Mouse (Mus musculus) hindbrain, embryonic 11.5 days (tissue): ENCODE results near the gene Polm. TPM values are rescaled to one million over a fixed set of nuclear protein-coding genes. Genes with fewer than 3 reads are reported as not detected.

Experiments
- ATAC-seq: fragments of 200-750 bp; cut with Nextera tagmentation; 2 replicates; pipeline ENCODE4 v1.8.0; 2017; ENCODE audit warnings: mild to moderate bottlenecking, moderate TSS enrichment, moderate library complexity; ENCODE audit not compliant: low FRiP score
- DNase-seq: peaks from one replicate; pipeline ENCODE4 v3.0.0-alpha.2; 2015; ENCODE audit warnings: low spot score
- H3K27ac ChIP-seq: fragments of 300-500 bp; sonication (generic); 2 replicates; pipeline ENCODE4 v1.5.1; 2014; ENCODE audit warnings: mild to moderate bottlenecking, low read depth, low read length
- H3K27me3 ChIP-seq: fragments of 300-500 bp; sonication (generic); 2 replicates; pipeline ENCODE4 v1.6.1; 2014; ENCODE audit warnings: mild to moderate bottlenecking, low read length, moderate library complexity, mixed read lengths; ENCODE audit not compliant: control insufficient read depth, insufficient read depth
- H3K36me3 ChIP-seq: fragments of 300-500 bp; sonication (generic); 2 replicates; pipeline ENCODE4 v1.6.1; 2014; ENCODE audit warnings: mild to moderate bottlenecking, low read length, moderate library complexity, mixed read lengths; ENCODE audit not compliant: control insufficient read depth, insufficient read depth
- H3K4me1 ChIP-seq: fragments of 300-500 bp; sonication (generic); replicated peaks from 2 replicates; pipeline ENCODE4 v1.6.1; 2014; ENCODE audit warnings: low read length, mixed read lengths; ENCODE audit not compliant: control insufficient read depth, insufficient read depth
- H3K4me2 ChIP-seq: fragments of 300-500 bp; sonication (generic); replicated peaks from 2 replicates; pipeline ENCODE4 v1.6.1; 2014; ENCODE audit warnings: mild to moderate bottlenecking, low read depth, low read length
- H3K4me3 ChIP-seq: fragments of 300-500 bp; sonication (generic); 2 replicates; pipeline ENCODE4 v1.5.1; 2014; ENCODE audit warnings: low read depth, low read length
- H3K9ac ChIP-seq: fragments of 300-500 bp; sonication (generic); 2 replicates; pipeline ENCODE4 v1.6.1; 2014; ENCODE audit warnings: low read depth, low read length
- H3K9me3 ChIP-seq: fragments of 300-500 bp; sonication (generic); 2 replicates; pipeline ENCODE4 v1.6.1; 2016; ENCODE audit warnings: low read length; ENCODE audit not compliant: control insufficient read depth
- WGBS: fragments of 180-500 bp; shearing (Covaris S2); extraction: QIAGEN DNeasy Blood & Tissue Kit; methylation state at CpG from one replicate; pipeline ENCODE4 v1.1.7; 2014; 5-methylcytosine and 5-hydroxymethylcytosine counted together
- polyA plus RNA-seq: library from polyadenylated mRNA; unstranded; fragments of >200 nt; fragmentation: Nextera tagmentation; extraction: Ambion mirVana; gene quantifications from 2 replicates; pipeline ENCODE4 v1.2.1, GENCODE M21; 2014

The Polm gene
- polyA plus RNA-seq, 1 experiment from 2014 or later: 5.6 TPM

- no peak overlapping the region for H3K4me3 ChIP-seq
- WGBS: 80% methylated on average over 11 of the region's 11 CpGs
- no peaks in the 10 kb centered on the region for H3K4me1 ChIP-seq
- H3K27me3 ChIP-seq: no peaks in the 10 kb centered on the region
- peaks cover 16% of the 10 kb centered on the region for H3K36me3 ChIP-seq
- H3K9ac ChIP-seq: no peak overlapping the region
- no peak overlapping the region for H3K4me2 ChIP-seq
- no peak overlapping the region for H3K27ac ChIP-seq
- H3K9me3 ChIP-seq: no peaks in the 10 kb centered on the region
- ATAC-seq: no peak
- DNase-seq: no peak
These were observed 40.4 kb downstream of the Polm start for GRCm38 (mm10) chr11:5797371-5797770.

- WGBS: 87% methylated on average over 15 of the region's 15 CpGs
- Histone ChIP-seq H3K27me3 (no peaks in the 10 kb centered on the region), H3K4me2 (no peak overlapping the region), H3K4me1 (no peaks in the 10 kb centered on the region), H3K36me3 (peaks cover 16% of the 10 kb centered on the region), H3K4me3 (no peak overlapping the region), H3K9me3 (no peaks in the 10 kb centered on the region), H3K9ac (no peak overlapping the region), H3K27ac (no peak overlapping the region)
- DNase-seq (no peak), ATAC-seq (no peak)
These were observed 40.9 kb downstream of the Polm start for GRCm38 (mm10) chr11:5796939-5797338.

GRCm38 (mm10) chr11:5795706-5796105, 42.1 kb downstream of the Polm start:
- Histone ChIP-seq H3K4me3 (no peak overlapping the region), H3K27ac (no peak overlapping the region), H3K9me3 (no peaks in the 10 kb centered on the region), H3K4me1 (no peaks in the 10 kb centered on the region), H3K27me3 (no peaks in the 10 kb centered on the region), H3K4me2 (no peak overlapping the region), H3K9ac (no peak overlapping the region), H3K36me3 (peaks cover 16% of the 10 kb centered on the region)
- 91% methylated on average over 7 of the region's 7 CpGs for WGBS
- DNase-seq (no peak), ATAC-seq (no peak)

GRCm38 (mm10) chr11:5795290-5795689, 42.5 kb downstream of the Polm start:
- no peak overlapping the region for H3K4me3 ChIP-seq
- H3K27me3 ChIP-seq: no peaks in the 10 kb centered on the region
- peaks cover 16% of the 10 kb centered on the region for H3K36me3 ChIP-seq
- H3K9ac ChIP-seq: no peak overlapping the region
- ATAC-seq (no peak), DNase-seq (no peak)
- H3K4me2 ChIP-seq: no peak overlapping the region
- H3K27ac ChIP-seq: no peak overlapping the region
- no peaks in the 10 kb centered on the region for H3K4me1 ChIP-seq
- 90% methylated on average over 9 of the region's 9 CpGs for WGBS
- no peaks in the 10 kb centered on the region for H3K9me3 ChIP-seq

- no peaks in the 10 kb centered on the region for H3K9me3 ChIP-seq
- no peak overlapping the region for H3K9ac ChIP-seq
- no peaks in the 10 kb centered on the region for H3K27me3 ChIP-seq
- no peak overlapping the region for H3K4me3 ChIP-seq
- 96% methylated on average over 1 of the region's 1 CpGs for WGBS
- H3K27ac ChIP-seq: no peak overlapping the region
- no peak overlapping the region for H3K4me2 ChIP-seq
- ATAC-seq: no peak
- DNase-seq: no peak
- H3K4me1 ChIP-seq: peaks cover 4% of the 10 kb centered on the region; the same call in 1 of the 2 replicates
- peaks cover under 1% of the 10 kb centered on the region; the same call in 1 of the 2 replicates for H3K36me3 ChIP-seq
These were observed 47.4 kb downstream of the Polm start for GRCm38 (mm10) chr11:5790431-5790830.

- DNase-seq: no peak
- no peak for ATAC-seq
- no peak overlapping the region for H3K9ac ChIP-seq
- no peaks in the 10 kb centered on the region for H3K36me3 ChIP-seq
- WGBS: 87% methylated on average over 3 of the region's 3 CpGs
- peak overlapping the region; percentile 75; the same call in 1 of the 2 replicates for H3K4me3 ChIP-seq
- H3K27ac ChIP-seq: no peak overlapping the region
- peaks cover 4% of the 10 kb centered on the region; the same call in 1 of the 2 replicates for H3K4me1 ChIP-seq
- no peaks in the 10 kb centered on the region for H3K9me3 ChIP-seq
- peak overlapping the region; percentile 84 for H3K4me2 ChIP-seq
- no peaks in the 10 kb centered on the region for H3K27me3 ChIP-seq
These were observed 48.0 kb downstream of the Polm start for GRCm38 (mm10) chr11:5789754-5790333.

GRCm38 (mm10) chr11:5789071-5789753, 48.6 kb downstream of the Polm start:
- Histone ChIP-seq H3K27me3 (no peaks in the 10 kb centered on the region), H3K9ac (peak overlapping the region; percentile 85), H3K27ac (peak overlapping the region; percentile 83; the same call in 1 of the 2 replicates), H3K4me3 (peak overlapping the region; percentile 75), H3K36me3 (no peaks in the 10 kb centered on the region), H3K4me1 (peaks cover 4% of the 10 kb centered on the region; the same call in 1 of the 2 replicates), H3K4me2 (peak overlapping the region; percentile 84), H3K9me3 (no peaks in the 10 kb centered on the region)
- ATAC-seq (no peak), DNase-seq (no peak)
- 82% methylated on average over 6 of the region's 6 CpGs for WGBS

GRCm38 (mm10) chr11:5788056-5789014, 49.5 kb downstream of the Polm start, which contains the start of gene Dbnl:
Gene Dbnl (plus strand): TSS chr11:5788488.
- Histone ChIP-seq H3K9ac (peak within 1 kb of the TSS; percentile 85), H3K4me3 (peak within 1 kb of the TSS; percentile 75), H3K9me3 (no peaks in the 10 kb centered on the region), H3K4me2 (peak within 1 kb of the TSS; percentile 84), H3K4me1 (peaks cover 4% of the 10 kb centered on the region; the same call in 1 of the 2 replicates), H3K27me3 (no peaks in the 10 kb centered on the region), H3K36me3 (no peaks in the 10 kb centered on the region), H3K27ac (peak within 1 kb of the TSS; percentile 83)
- peak; percentile 97 for ATAC-seq
- peak; percentile 98 for DNase-seq
- under 1% methylated on average over 74 of the region's 74 CpGs for WGBS
